ENCODE assay signal across 28 mouse cellular contexts in genomic region chr2:156678112-156678511, GRCm38 (mm10).
DNase-seq lines count a peak whose midpoint lies in the region; ATAC-seq and TF ChIP-seq lines count a peak whose summit lies in the region.
"Had no signal": no experiment of that assay in that cellular context is flagged by ENCODE, and none has a peak within 500 bp of the region (broad histone marks: within the 10 kb centered on the region; RNA-seq: fewer than 3 reads in every experiment).

No protein-coding gene starts in this region.

- 52% methylated on average over 4 of the region's 4 CpGs for WGBS in hindbrain, postnatal 0 days
- 61% methylated on average over 4 of the region's 4 CpGs for WGBS in hindbrain, embryonic 14.5 days

- no peak overlapping the region for H3K9ac ChIP-seq in hindbrain, postnatal 0 days (replicated peaks; ENCODE audit: low read length)
- no peak overlapping the region for H3K9ac ChIP-seq in hindbrain, embryonic 14.5 days
- H3K9ac ChIP-seq: heart, embryonic 13.5 days; limb, embryonic 15.5 days; liver, embryonic 13.5 days; midbrain, embryonic 13.5 days had no signal

- H3K4me2 ChIP-seq in hindbrain, postnatal 0 days (ENCODE audit: low read depth, low read length) = no peak overlapping the region
- H3K4me2 ChIP-seq in hindbrain, embryonic 14.5 days (replicated peaks) = no peak overlapping the region
- H3K4me2 ChIP-seq: heart, embryonic 13.5 days; limb, embryonic 15.5 days; liver, embryonic 13.5 days; midbrain, embryonic 13.5 days had no signal

- no peak overlapping the region for H3K4me3 ChIP-seq in hindbrain, postnatal 0 days (ENCODE audit: low read length)
- no peak overlapping the region for H3K4me3 ChIP-seq in hindbrain, embryonic 14.5 days (replicated peaks; ENCODE audit: low read length)
- H3K4me3 ChIP-seq: erythroblast, embryonic 14.5 days; gastrocnemius, adult 2 months; heart, adult 2 months; heart, embryonic 13.5 days; limb, embryonic 10.5 days; limb, embryonic 15.5 days; liver, embryonic 13.5 days; midbrain, embryonic 13.5 days had no signal

- H3K4me1 ChIP-seq in hindbrain, postnatal 0 days (ENCODE audit: insufficient read depth, low read length) = 0 out of 2 replicates have a peak, but pooled peaks cover 7% of the 10 kb centered on the region
- 0 out of 2 replicates have a peak, but pooled peaks cover 9% of the 10 kb centered on the region for H3K4me1 ChIP-seq in hindbrain, embryonic 14.5 days (replicated peaks; ENCODE audit: control insufficient read depth, insufficient read depth, low read length)
- H3K4me1 ChIP-seq: limb, embryonic 15.5 days; liver, embryonic 13.5 days had no signal

- no peaks in the 10 kb centered on the region for H3K27me3 ChIP-seq in hindbrain, postnatal 0 days (ENCODE audit: insufficient read depth, low read length)
- no peaks in the 10 kb centered on the region for H3K27me3 ChIP-seq in hindbrain, embryonic 14.5 days (ENCODE audit: control insufficient read depth, insufficient read depth, low read length)
- H3K27me3 ChIP-seq: limb, embryonic 15.5 days; midbrain, embryonic 13.5 days had no signal

- ATAC-seq in hindbrain, postnatal 0 days = peak; percentile 58; the same call in 1 of the 2 replicates
- ATAC-seq in hindbrain, embryonic 14.5 days (ENCODE audit: low FRiP score) = no peak
- ATAC-seq: CD4-positive, CD25-positive, alpha-beta regulatory T cell, adult 4 months; forebrain, embryonic 16.5 days; intestine, embryonic 16.5 days; midbrain, embryonic 13.5 days had no signal

- DNase-seq in hindbrain, postnatal 0 days (ENCODE audit: low spot score) = peak; percentile 71
- no peak for DNase-seq in hindbrain, embryonic 14.5 days (ENCODE audit: low spot score)
- DNase-seq in cerebellum, adult 11 months = peak; percentile 68
- DNase-seq in cerebellum, adult 8-10 months = peak; percentile 69
- peak; percentile 81 to 87 for DNase-seq in cerebellum, postnatal 25 days
- DNase-seq in layer of hippocampus, postnatal 36 days = no peak
- DNase-seq in gastrocnemius, adult 8-10 months (ENCODE audit: low spot score in 2 of 2) = no peak
- DNase-seq: adrenal gland, adult 8-10 months; gastrocnemius, adult 2 months; heart, adult 2 months; heart, postnatal 10 days; kidney, adult 9 months; kidney, postnatal 25 days; liver, embryonic 13.5 days; lung, adult 2 months; lung, postnatal 10 days; right cerebral cortex, adult 18-20 months; spleen, adult 18-20 months; thymus, postnatal 25 days had no signal

- no peak for TF ChIP-seq CTCF in hindbrain, postnatal 0 days (IDR thresholded peaks at IDR 0.05; ENCODE audit: low read depth)

- H3K27ac ChIP-seq in hindbrain, postnatal 0 days = no peak overlapping the region
- H3K27ac ChIP-seq in hindbrain, embryonic 14.5 days = no peak overlapping the region
- H3K27ac ChIP-seq: gastrocnemius, adult 2 months; heart, adult 2 months; heart, embryonic 13.5 days; limb, embryonic 10.5 days; limb, embryonic 15.5 days; liver, embryonic 13.5 days; macrophage; midbrain, embryonic 13.5 days had no signal

- no peaks in the 10 kb centered on the region for H3K9me3 ChIP-seq in hindbrain, postnatal 0 days (ENCODE audit: low read length)
- H3K9me3 ChIP-seq in hindbrain, embryonic 14.5 days (ENCODE audit: control insufficient read depth, low read length) = no peaks in the 10 kb centered on the region
- H3K9me3 ChIP-seq: heart, embryonic 13.5 days; limb, embryonic 10.5 days; limb, embryonic 15.5 days; liver, embryonic 13.5 days; midbrain, embryonic 13.5 days had no signal

- no peaks in the 10 kb centered on the region for H3K36me3 ChIP-seq in hindbrain, postnatal 0 days (ENCODE audit: insufficient read depth, low read length)
- no peaks in the 10 kb centered on the region for H3K36me3 ChIP-seq in hindbrain, embryonic 14.5 days (replicated peaks; ENCODE audit: control insufficient read depth, insufficient read depth)
- H3K36me3 ChIP-seq: heart, embryonic 13.5 days; limb, embryonic 10.5 days; limb, embryonic 15.5 days; liver, embryonic 13.5 days; midbrain, embryonic 13.5 days had no signal

Comparison
In these comparisons a context has a peak if more than half of its experiments do, and no peak if none do; other contexts are left out.
1. DNase-seq: peak in hindbrain, postnatal 0 days (single experiment), cerebellum, adult 11 months (single experiment), cerebellum, adult 8-10 months (single experiment) and cerebellum, postnatal 25 days (2 of 2); none in hindbrain, embryonic 14.5 days (single experiment), layer of hippocampus, postnatal 36 days (0 of 2) and gastrocnemius, adult 8-10 months (0 of 2).